Mouse (Mus musculus) ES-E14 (cell line): ENCODE data around the gene Itga3.

Experiments used
- CHD2 ChIP-seq: IDR thresholded peaks from 2 replicates; pipeline ENCODE4 v1.6.1; 2014; ENCODE audit warnings: mild to moderate bottlenecking, low read depth, low read length, inconsistent platforms
- MAFK ChIP-seq: IDR thresholded peaks from 2 replicates; pipeline ENCODE4 v1.6.1; 2014; ENCODE audit warnings: mild to moderate bottlenecking, low read depth, low read length, inconsistent platforms; ENCODE audit not compliant: insufficient read depth
- ZC3H11A ChIP-seq: IDR thresholded peaks from 2 replicates; pipeline ENCODE4 v1.6.1; 2012; ENCODE audit warnings: low read depth, mild to moderate bottlenecking, inconsistent platforms, low read length, borderline replicate concordance

GRCm38 (mm10) chr11:95101071-95101788, 24.6 kb upstream of the Itga3 start:
- TF ChIP-seq CHD2 = no peak
- no peak for TF ChIP-seq MAFK
- no peak for TF ChIP-seq ZC3H11A
